Mouse (Mus musculus) cerebellum, adult 18-20 months (tissue): ENCODE results near the gene Tsr3.

Source experiments
- DNase-seq, 2 experiments: peaks; one replicate each; pipeline ENCODE4 v3.0.0; 2021

Gene Tsr3

DNA sequence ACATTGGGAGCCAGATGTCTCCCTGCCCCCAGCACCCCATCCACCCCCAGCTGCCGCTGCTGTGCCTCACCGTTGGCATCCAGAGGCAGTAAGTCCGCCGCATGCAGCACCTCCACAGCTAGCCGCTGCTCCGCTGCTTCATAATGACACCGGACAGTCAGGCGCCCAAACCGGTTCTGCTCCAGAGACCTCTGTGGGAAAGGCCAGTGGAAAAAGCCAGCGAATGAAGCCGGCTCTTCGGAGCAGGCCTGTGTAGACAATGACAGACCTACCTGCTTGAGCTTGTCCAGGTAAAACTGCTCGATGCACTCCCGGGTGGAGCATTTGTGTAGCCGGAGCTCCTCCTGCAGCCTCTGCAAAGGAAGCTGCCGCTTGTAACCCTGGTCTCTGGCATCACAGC is 4.3 kb downstream of the Tsr3 start:
- DNase-seq, result no peak

- no peak for DNase-seq
Measured at GRCm38 (mm10) chr17:25248033-25248750, 8.2 kb downstream of the Tsr3 start.

GRCm38 (mm10) chr17:25250181-25250835 is 10.3 kb downstream of the Tsr3 start:
- DNase-seq, result no peak

GRCm38 (mm10) chr17:25252643-25253042 is 12.7 kb downstream of the Tsr3 start:
- no peak for DNase-seq

GRCm38 (mm10) chr17:25253760-25254159 is 13.8 kb downstream of the Tsr3 start:
- no peak for DNase-seq

DNA sequence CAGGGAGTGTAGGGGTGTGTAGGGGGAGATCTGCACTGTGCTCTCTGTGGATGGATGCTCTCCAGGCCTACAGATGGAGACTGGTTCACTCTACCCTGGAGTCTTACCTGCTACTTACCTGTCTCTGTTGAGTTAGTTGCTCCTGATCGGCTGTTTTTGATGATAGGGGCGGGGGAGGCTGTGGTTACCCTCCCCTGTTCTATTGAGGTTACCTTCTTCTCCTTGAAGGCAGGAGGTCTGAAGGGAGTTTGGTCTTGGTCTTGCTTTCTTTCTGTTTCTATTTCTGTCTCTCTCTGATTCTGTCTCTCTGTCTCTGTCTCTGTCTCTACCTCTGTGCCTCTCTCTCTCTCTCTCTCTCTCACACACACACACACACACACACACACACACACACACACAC is 15.1 kb downstream of the Tsr3 start:
- no peak for DNase-seq

- no peak for DNase-seq
Measured at GRCm38 (mm10) chr17:25256140-25256754, 16.3 kb downstream of the Tsr3 start, which contains the start of gene Baiap3. Gene Baiap3, minus strand, starts transcription at chr17:25256364.

DNA sequence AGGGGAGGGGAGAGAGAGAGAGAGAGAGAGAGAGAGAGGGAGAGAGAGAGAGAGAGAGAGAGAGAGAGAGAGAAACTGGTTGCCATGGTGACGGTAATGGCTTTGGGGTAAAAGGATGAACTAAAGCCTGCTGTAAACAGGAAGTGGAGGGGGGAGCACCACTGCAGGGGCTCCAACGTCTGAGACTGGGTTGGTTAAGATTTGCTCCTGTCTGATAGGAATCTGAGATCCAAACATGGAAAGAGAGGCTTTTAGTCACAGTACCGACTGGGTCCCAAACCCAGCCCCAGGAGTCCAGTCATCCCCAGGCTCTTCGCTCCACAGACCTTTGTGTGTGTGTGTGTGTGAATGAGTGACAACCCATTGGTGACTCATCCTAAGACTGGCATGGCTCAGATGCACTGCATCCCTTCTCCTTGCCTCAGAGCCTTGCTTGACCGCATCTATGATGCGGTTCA is 17.9 kb downstream of the Tsr3 start:
- DNase-seq, result no peak

- DNase-seq, result peak; percentile 37 to 39
Measured at GRCm38 (mm10) chr17:25264453-25264852, 24.5 kb downstream of the Tsr3 start.

DNA sequence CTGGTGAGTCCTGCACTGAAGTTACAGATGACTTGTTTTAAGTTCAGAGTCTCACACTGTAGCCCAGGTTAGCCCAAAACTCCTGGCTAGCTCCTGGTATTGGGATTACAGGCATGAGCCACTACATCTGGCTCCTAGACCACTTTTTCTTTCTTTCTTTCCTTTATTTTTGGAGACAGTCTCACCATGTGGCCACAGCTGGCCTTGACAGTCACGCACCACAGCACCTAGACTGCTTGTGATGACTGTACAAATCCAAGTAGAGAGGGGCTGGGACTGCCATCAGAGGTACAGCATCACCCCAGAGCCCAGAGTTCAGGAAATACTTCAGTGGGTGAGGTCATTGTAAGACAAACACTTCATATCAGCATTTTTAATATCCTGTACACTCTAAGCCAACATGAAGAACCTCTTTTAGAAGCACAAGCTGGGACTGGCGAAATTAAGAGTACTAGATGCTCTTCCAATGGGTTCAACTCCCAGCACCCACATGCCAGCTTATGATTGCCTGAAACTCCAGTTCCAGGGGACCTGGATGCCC is 30.9 kb downstream of the Tsr3 start:
- DNase-seq, result no peak

DNA sequence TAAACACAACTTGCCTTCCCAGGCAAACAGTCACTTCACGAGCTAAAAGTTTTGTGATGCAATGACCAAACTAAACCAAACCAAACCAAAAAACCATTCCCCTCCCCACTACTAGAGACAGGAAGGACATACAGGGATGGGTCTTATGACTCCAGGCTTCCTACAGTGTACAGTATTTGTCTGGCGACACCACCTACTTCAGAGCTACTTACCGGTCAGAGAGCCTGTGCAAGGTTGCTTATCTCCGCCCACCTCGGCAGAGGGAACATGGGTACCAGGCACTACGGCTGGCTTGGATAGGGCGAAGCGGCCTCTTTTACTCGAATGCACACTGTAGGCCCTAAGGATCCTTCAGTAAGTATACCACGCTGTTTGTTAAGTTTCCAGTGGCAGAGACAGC is 32.4 kb downstream of the Tsr3 start:
- DNase-seq, result no peak

DNA sequence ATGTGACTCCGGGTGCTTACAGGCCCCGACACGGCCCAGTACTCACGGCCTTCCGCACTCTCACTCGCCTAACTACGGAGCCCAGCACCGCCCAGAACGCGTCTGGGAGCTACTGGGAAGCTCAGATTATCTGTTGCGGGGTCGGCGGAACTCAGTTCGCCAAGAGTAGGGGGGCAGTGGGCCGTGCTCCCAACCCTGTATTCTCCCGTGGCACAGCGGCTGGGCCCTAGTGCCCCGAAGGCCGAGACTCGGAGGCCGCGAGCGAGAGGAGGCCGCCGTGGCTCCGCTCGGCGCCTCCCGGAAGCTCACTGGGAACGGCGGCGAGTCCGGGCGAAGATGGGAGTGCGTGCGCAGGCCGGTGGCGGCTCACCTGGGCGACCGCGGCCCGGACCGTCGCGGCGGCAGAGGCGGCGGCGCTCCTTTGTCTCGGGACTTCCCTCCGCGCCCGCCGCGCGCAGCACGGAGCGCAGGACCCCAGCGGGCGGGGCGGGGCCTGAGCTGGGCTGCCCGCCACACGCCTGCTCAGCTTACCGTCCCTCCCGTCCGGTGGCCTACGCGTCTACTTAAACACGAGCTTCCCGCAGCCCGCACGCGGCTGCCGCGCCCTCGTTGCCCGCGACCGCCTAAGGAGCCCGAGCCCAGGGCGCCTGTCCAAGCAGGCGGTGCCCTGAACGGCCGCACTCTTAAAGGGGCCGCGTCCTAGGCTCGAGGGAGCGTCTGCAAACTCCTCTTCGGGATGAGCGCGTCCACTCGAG is 33.2 kb downstream of the Tsr3 start:
- peak; percentile 75 to 92 for DNase-seq

GRCm38 (mm10) chr17:25273706-25274501 is 33.9 kb downstream of the Tsr3 start:
- peak; percentile 82 to 96 for DNase-seq

GRCm38 (mm10) chr17:25274571-25275346 is 34.8 kb downstream of the Tsr3 start, which contains the start of gene Ube2i:
Gene Ube2i, minus strand, starts transcription at chr17:25274622.
- no peak for DNase-seq

DNA sequence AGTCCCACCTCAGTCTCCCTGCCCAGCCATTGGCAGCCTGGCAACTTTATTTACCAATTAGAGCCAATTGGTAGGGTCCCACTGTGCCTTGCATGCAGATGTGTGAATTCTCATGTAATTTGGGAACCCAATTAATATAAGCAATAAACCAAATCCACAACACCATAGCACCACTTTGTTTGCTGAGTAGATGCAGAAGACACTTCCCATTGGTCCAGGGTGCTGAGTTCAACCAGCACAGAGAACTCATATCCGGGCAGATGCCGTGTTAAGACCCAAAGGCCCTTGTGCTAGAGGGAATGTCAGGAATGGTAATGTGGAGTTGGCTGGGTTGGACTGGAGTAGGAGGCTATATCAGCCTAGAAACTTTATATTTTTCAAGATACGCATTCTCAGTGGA is 35.9 kb downstream of the Tsr3 start:
- no peak for DNase-seq

DNA sequence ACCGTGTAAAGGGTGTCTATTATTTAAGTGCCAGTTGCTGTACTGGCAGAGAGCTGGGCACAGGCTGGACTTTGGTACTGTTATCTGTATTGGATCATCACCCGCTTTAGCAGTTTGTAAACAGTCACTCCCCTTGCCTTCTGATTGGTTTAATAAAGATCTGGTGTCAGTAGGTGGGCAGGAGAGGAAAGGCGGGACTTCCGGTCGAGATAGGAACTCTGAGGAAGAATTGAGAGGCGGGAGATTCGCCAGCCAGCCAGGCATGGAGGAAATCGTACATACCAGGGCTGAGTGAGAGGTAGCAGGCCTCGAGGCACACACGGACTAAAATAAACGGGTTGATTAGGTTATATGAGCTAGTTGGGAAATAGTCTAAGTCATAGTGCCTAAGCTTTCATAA is 42.2 kb downstream of the Tsr3 start:
- DNase-seq, result peak in 1 of 2 experiments; percentile 18

DNA sequence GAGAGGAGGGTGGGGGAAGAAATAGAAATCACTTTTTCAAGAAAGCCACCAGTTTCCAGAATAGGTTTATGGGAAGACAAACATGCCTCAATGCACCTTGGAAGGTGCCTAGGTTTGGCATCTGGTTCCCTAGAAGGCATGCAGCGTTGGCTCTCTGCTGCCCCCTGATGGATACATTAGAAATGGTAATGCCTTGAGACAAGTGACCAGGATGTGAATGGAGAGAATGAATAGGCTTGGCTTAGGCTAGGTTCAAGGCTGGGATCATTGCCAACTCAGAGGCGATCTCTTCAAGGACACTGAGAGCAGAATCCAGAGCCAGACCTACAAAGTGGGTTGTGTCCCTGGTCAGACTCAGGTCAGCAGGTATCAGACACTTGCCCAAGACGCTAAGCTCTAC is 45.1 kb downstream of the Tsr3 start:
- DNase-seq, result peak; percentile 81 to 85

GRCm38 (mm10) chr17:25288842-25289241 is 48.9 kb downstream of the Tsr3 start:
- peak in 1 of 2 experiments; percentile 32 for DNase-seq

DNA sequence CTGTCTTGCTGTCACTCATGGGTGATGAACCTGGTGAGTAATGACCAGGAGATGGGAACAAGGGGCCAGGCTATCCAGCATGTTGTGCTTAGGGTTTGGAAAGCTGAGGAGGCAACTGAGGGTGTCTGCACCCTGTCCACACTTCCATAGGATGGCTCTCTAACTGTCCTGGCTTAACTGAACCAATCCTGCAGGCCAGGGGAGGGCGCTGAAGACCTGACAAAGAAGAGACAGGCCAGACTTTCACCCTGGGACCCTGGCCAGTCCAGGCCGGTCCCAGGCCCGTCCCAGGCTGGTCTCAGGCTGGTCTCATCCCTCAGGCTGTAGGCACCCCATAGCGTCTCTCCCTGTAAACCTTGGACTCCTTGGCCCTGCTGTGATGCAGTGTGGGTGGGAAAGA is 50.4 kb downstream of the Tsr3 start:
- no peak for DNase-seq
